Mouse (Mus musculus) G1E (cell line): ENCODE data around the gene Gm49380.

Source experiments
- CTCF ChIP-seq: IDR thresholded peaks from 2 replicates; pipeline ENCODE4 v1.5.1; 2012; ENCODE audit warnings: low read depth, low read length, inconsistent platforms, mixed read lengths
- GATA2 ChIP-seq: IDR thresholded peaks from 2 replicates; pipeline ENCODE4 v1.6.1; 2012; ENCODE audit warnings: low read depth, low read length, inconsistent platforms, borderline replicate concordance
- TAL1 ChIP-seq: conservative IDR thresholded peaks from 2 replicates; pipeline ENCODE4 v1.6.1; 2012; ENCODE audit warnings: low read depth, low read length, inconsistent platforms, mixed read lengths

DNA sequence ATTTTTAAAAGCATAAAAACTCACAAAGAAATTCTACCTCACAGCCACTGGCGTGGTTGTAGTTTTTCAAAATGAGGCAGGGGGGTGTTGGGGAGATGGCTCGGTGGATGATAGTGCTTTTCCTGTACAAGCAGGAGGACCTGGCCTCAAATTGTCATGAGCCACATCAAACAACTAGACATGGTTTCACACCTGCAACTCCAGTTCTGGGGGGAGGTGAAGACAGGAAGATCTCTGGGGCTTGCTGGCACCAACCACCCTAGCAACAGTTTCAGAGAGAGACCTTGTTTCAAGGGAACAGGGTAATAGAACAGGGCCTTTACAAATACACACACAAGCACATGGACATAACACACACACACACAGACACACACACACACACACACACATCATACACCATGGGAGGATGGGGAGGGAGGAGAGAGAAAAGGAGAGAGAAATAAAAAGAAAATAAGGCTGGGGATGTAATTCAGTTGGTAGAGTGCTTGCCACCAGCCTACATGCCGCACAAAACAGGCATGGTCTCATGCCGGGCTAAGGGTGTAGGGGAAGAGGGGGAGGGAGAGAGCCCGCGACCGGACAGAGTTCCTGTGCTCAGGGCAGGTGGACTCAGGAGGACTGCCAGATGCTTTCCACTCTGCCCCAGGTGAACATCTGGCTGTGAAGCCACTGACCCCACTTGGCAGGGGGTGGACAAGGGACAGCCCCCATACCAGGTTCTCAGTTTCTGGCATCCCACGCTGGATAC is 91.0 kb downstream of the Gm49380 start:
- no peak for TF ChIP-seq CTCF
- TF ChIP-seq TAL1, result no peak
- no peak for TF ChIP-seq GATA2
